ENCODE assay signal across 8 mouse cellular contexts in genomic region chr9:68956938-68957573, GRCm38 (mm10).
DNase-seq lines count a peak whose midpoint lies in the region.

No protein-coding gene starts in this region.

- intact Hi-C loops in heart, postnatal 36 days (cut with DNase I): loop anchor here (2.0 to 5.0 kb wide), 2 partner anchors 340 to 410 kb away; no protein-coding TSS in a partner anchor

- peak; percentile 53 to 81 for DNase-seq in heart, adult 18-20 months
- DNase-seq in heart, adult 11 months: no peak
- peak; percentile 45 to 63 for DNase-seq in right cerebral cortex, postnatal 10 days (ENCODE audit: low spot score in 2 of 2)
- DNase-seq in right cerebral cortex, postnatal 36 days (ENCODE audit: low spot score in 2 of 2): no peak
- DNase-seq in cerebellum, adult 8-10 months: peak; percentile 61
- DNase-seq in heart, postnatal 36 days: peak; percentile 43 to 57
- DNase-seq in lung, postnatal 10 days: peak; percentile 74
- DNase-seq in testis, postnatal 10 days (ENCODE audit: low spot score): peak; percentile 79

Comparison
In these comparisons a context has a peak if more than half of its experiments do, and no peak if none do; other contexts are left out.
1. DNase-seq: peak in heart, adult 18-20 months (2 of 2), right cerebral cortex, postnatal 10 days (2 of 2), cerebellum, adult 8-10 months (single experiment), heart, postnatal 36 days (2 of 2), lung, postnatal 10 days (single experiment) and testis, postnatal 10 days (single experiment); none in heart, adult 11 months (single experiment) and right cerebral cortex, postnatal 36 days (0 of 2).